In genomic region chr14:21498361-21498996, GRCm38 (mm10) we compare ENCODE assay signal across 7 mouse cellular contexts. TPM values are rescaled to one million over a fixed set of nuclear protein-coding genes. Genes with fewer than 3 reads are reported as not detected.
DNase-seq lines count a peak whose midpoint lies in the region; ATAC-seq and TF ChIP-seq lines count a peak whose summit lies in the region.

No protein-coding gene starts in this region.

- peak; percentile 54 for DNase-seq in retina, embryonic 14.5 days (ENCODE audit: low spot score)
- DNase-seq in retina, postnatal 1 day: no peak
- peak; percentile 50 for DNase-seq in cerebellum, adult 9-11 months
- DNase-seq in midbrain, postnatal 0 days (ENCODE audit: low spot score): no peak
- DNase-seq in frontal cortex, adult 2 months (ENCODE audit: extremely low spot score in 1 of 2, low spot score in 1 of 2): no peak
- no peak for DNase-seq in adrenal gland, postnatal 36 days

- no peaks in the 10 kb centered on the region for H3K9me3 ChIP-seq in hindbrain, embryonic 13.5 days
- H3K9me3 ChIP-seq in midbrain, postnatal 0 days (ENCODE audit: low read length): no peaks in the 10 kb centered on the region

- H3K4me1 ChIP-seq in hindbrain, embryonic 13.5 days (replicated peaks): peaks cover 31% of the 10 kb centered on the region
- peaks cover 6% of the 10 kb centered on the region; the same call in 1 of the 2 replicates for H3K4me1 ChIP-seq in midbrain, postnatal 0 days (ENCODE audit: insufficient read depth, low read length)

- peak overlapping the region; percentile 86 for H3K4me3 ChIP-seq in hindbrain, embryonic 13.5 days
- H3K4me3 ChIP-seq in midbrain, postnatal 0 days (ENCODE audit: low read depth, low read length): peak overlapping the region; percentile 75

- TF ChIP-seq CTCF in midbrain, postnatal 0 days (IDR thresholded peaks at IDR 0.05): no peak; the same call in 1 of the 2 replicates

- WGBS in hindbrain, embryonic 13.5 days: 3% methylated on average over 7 of the region's 7 CpGs
- 2% methylated on average over 7 of the region's 7 CpGs for WGBS in midbrain, postnatal 0 days

- H3K36me3 ChIP-seq in hindbrain, embryonic 13.5 days: no peaks in the 10 kb centered on the region
- no peaks in the 10 kb centered on the region for H3K36me3 ChIP-seq in midbrain, postnatal 0 days (ENCODE audit: insufficient read depth, low read length)

- ATAC-seq in hindbrain, embryonic 13.5 days (ENCODE audit: low FRiP score): no peak
- ATAC-seq in midbrain, postnatal 0 days (ENCODE audit: low FRiP score): no peak

- peak overlapping the region; percentile 99 for H3K27ac ChIP-seq in hindbrain, embryonic 13.5 days
- H3K27ac ChIP-seq in midbrain, postnatal 0 days (ENCODE audit: low read depth, low read length): peak overlapping the region; percentile 96

- H3K9ac ChIP-seq in hindbrain, embryonic 13.5 days: peak overlapping the region; percentile 97
- H3K9ac ChIP-seq in midbrain, postnatal 0 days (replicated peaks; ENCODE audit: low read length, poor library complexity, severe bottlenecking): peak overlapping the region; percentile 85

- H3K4me2 ChIP-seq in hindbrain, embryonic 13.5 days: peak overlapping the region; percentile 83
- peak overlapping the region; percentile 81 for H3K4me2 ChIP-seq in midbrain, postnatal 0 days (ENCODE audit: low read depth, low read length, poor library complexity, severe bottlenecking)

- no peaks in the 10 kb centered on the region for H3K27me3 ChIP-seq in hindbrain, embryonic 13.5 days
- no peaks in the 10 kb centered on the region for H3K27me3 ChIP-seq in midbrain, postnatal 0 days (ENCODE audit: insufficient read depth, low read length)

RNA-seq across cellular contexts. Expression of gene Kat6b, which starts 17.2 kb away (rescaled TPM):
- 18.6 and 20.0 TPM in 2 replicates for polyA plus RNA-seq in hindbrain, embryonic 13.5 days (2015; fragmentation: Nextera tagmentation; extraction: Ambion mirVana)
- 23.1 and 34.0 TPM in 2 replicates for total RNA-seq in midbrain, postnatal 0 days (2014; rRNA removed)
- polyA plus RNA-seq in midbrain, postnatal 0 days (2015; fragmentation: Nextera tagmentation; extraction: Ambion mirVana): 13.9 and 15.2 TPM in 2 replicates
- polyA plus RNA-seq in frontal cortex, adult 2 months (2012; rRNA removed): 41.3 and 45.9 TPM in 2 replicates
- 10 to 100 TPM; 42.5 to 47.8 TPM for total RNA-seq in adrenal gland, postnatal 36 days (2021)

Comparison
In these comparisons a context has a peak if more than half of its experiments do, and no peak if none do; other contexts are left out.
1. DNase-seq: peak in retina, embryonic 14.5 days (single experiment) and cerebellum, adult 9-11 months (single experiment); none in retina, postnatal 1 day (single experiment), midbrain, postnatal 0 days (single experiment), frontal cortex, adult 2 months (0 of 2) and adrenal gland, postnatal 36 days (0 of 2).